Mouse (Mus musculus): ENCODE measurements at regions not wholly inside any gene's neighbourhood (a gene's known extent, or its start where the extent isn't known, plus 50 kb on each side); places are given as distances from the start of the nearest gene placed in this dataset.

GRCm38 (mm10) chr7:129939266-129939665 lies 347.6 kb downstream of the Wdr11 start:
- no peak for TF ChIP-seq POLR2A (IDR thresholded peaks at IDR 0.05; ENCODE audit: insufficient read depth, low read depth, low read length)
- no peak for TF ChIP-seq CTCF (IDR thresholded peaks at IDR 0.05; ENCODE audit: insufficient read depth, low read depth, low read length)

Measured in olfactory bulb, adult 2 months (tissue).